ENCODE assay signal across 20 mouse cellular contexts in genomic region chr2:109955060-109955459, GRCm38 (mm10). TPM values are rescaled to one million over a fixed set of nuclear protein-coding genes. Genes with fewer than 3 reads are reported as not detected.
DNase-seq lines count a peak whose midpoint lies in the region; ATAC-seq and TF ChIP-seq lines count a peak whose summit lies in the region.
"Had no signal": no experiment of that assay in that cellular context is flagged by ENCODE, and none has a peak within 500 bp of the region (broad histone marks: within the 10 kb centered on the region; RNA-seq: fewer than 3 reads in every experiment).

No protein-coding gene starts in this region.

- intact Hi-C loops in gastrocnemius, adult 2 months (cut with DNase I) = loop anchor here (5.0 kb wide), 1 partner anchor 38 kb away; the partner anchor contains the start of gene Lgr4
- intact Hi-C loops in heart, postnatal 36 days (cut with DNase I) = no loop called here

- no peaks in the 10 kb centered on the region for H3K36me3 ChIP-seq in heart, embryonic 14.5 days (ENCODE audit: control insufficient read depth, insufficient read depth, low read length)
- no peaks in the 10 kb centered on the region for H3K36me3 ChIP-seq in testis, adult 2 months (ENCODE audit: control insufficient read depth, insufficient read depth, low read length)
- H3K36me3 ChIP-seq in stomach, embryonic 16.5 days (ENCODE audit: control insufficient read depth, insufficient read depth, low read length) = no peaks in the 10 kb centered on the region
- H3K36me3 ChIP-seq: embryonic facial prominence, embryonic 13.5 days; forebrain, embryonic 15.5 days; hindbrain, embryonic 15.5 days; limb, embryonic 12.5 days; liver, embryonic 12.5 days; neural tube, embryonic 13.5 days had no signal

- H3K4me3 ChIP-seq in gastrocnemius, adult 2 months = no peak overlapping the region
- no peak overlapping the region for H3K4me3 ChIP-seq in heart, embryonic 14.5 days (ENCODE audit: control insufficient read depth in 1 of 2, insufficient read depth in 1 of 2, low read depth in 1 of 2, low read length in 2 of 2)
- H3K4me3 ChIP-seq in testis, adult 2 months (ENCODE audit: control insufficient read depth, low read depth, low read length) = no peak overlapping the region
- H3K4me3 ChIP-seq in stomach, embryonic 16.5 days (replicated peaks; ENCODE audit: low read length) = no peak overlapping the region
- H3K4me3 ChIP-seq: embryonic facial prominence, embryonic 13.5 days; forebrain, embryonic 15.5 days; hindbrain, embryonic 15.5 days; limb, embryonic 12.5 days; liver, embryonic 12.5 days; megakaryocyte, embryonic 14.5 days; neural tube, embryonic 13.5 days had no signal

- TF ChIP-seq CTCF in gastrocnemius, adult 2 months (IDR thresholded peaks at IDR 0.05) = no peak
- no peak for TF ChIP-seq CTCF in testis, adult 2 months (IDR thresholded peaks at IDR 0.05; ENCODE audit: control insufficient read depth, insufficient read depth, insufficient replicate concordance, low read depth, low read length)

- DNase-seq in gastrocnemius, adult 2 months = no peak
- DNase-seq in gastrocnemius, adult 8-10 months (ENCODE audit: low spot score in 2 of 2) = no peak
- DNase-seq in heart, postnatal 36 days = no peak
- DNase-seq in testis, postnatal 10 days (ENCODE audit: low spot score) = no peak
- DNase-seq in kidney, postnatal 25 days = no peak
- DNase-seq: adrenal gland, adult 8-10 months; cerebellum, postnatal 10 days; lung, adult 2 months had no signal

- H3K4me1 ChIP-seq in heart, embryonic 14.5 days (ENCODE audit: control insufficient read depth in 2 of 2, insufficient read depth in 2 of 2, low read length in 2 of 2) = peaks cover 20 to 68% of the 10 kb centered on the region in 2 experiments
- no peaks in the 10 kb centered on the region for H3K4me1 ChIP-seq in testis, adult 2 months (ENCODE audit: control insufficient read depth, insufficient read depth, low read length)
- peaks cover 42% of the 10 kb centered on the region for H3K4me1 ChIP-seq in stomach, embryonic 16.5 days (ENCODE audit: control insufficient read depth, insufficient read depth, low read length)

- no peaks in the 10 kb centered on the region for H3K9me3 ChIP-seq in heart, embryonic 14.5 days (ENCODE audit: control insufficient read depth, low read length)
- no peaks in the 10 kb centered on the region for H3K9me3 ChIP-seq in stomach, embryonic 16.5 days (replicated peaks; ENCODE audit: control insufficient read depth, low read length)
- H3K9me3 ChIP-seq: embryonic facial prominence, embryonic 13.5 days; forebrain, embryonic 15.5 days; hindbrain, embryonic 15.5 days; limb, embryonic 12.5 days; liver, embryonic 12.5 days; neural tube, embryonic 13.5 days had no signal

- TF ChIP-seq POLR2A in testis, adult 2 months (IDR thresholded peaks at IDR 0.05; ENCODE audit: control insufficient read depth, low read depth, low read length) = no peak

- H3K27ac ChIP-seq in gastrocnemius, adult 2 months = peak overlapping the region; percentile 61
- peak overlapping the region; percentile 51 to 58; a peak in 3 of 4 replicates for H3K27ac ChIP-seq in heart, embryonic 14.5 days (replicated peaks in 1 of 2; ENCODE audit: control insufficient read depth in 1 of 2, insufficient read depth in 1 of 2, low read depth in 2 of 2, low read length in 2 of 2)
- peak overlapping the region; percentile 43; the same call in 1 of the 2 replicates for H3K27ac ChIP-seq in testis, adult 2 months (ENCODE audit: control insufficient read depth, insufficient read depth, low read depth, low read length)
- 0 out of 2 replicates have a peak overlapping the region, but pooled peaks have one; percentile 8 for H3K27ac ChIP-seq in stomach, embryonic 16.5 days (ENCODE audit: low read length)
- H3K27ac ChIP-seq: embryonic facial prominence, embryonic 13.5 days; forebrain, embryonic 15.5 days; hindbrain, embryonic 15.5 days; limb, embryonic 12.5 days; liver, embryonic 12.5 days; neural tube, embryonic 13.5 days had no signal

- H3K27me3 ChIP-seq in heart, embryonic 14.5 days (ENCODE audit: control insufficient read depth, insufficient read depth, low read length) = no peaks in the 10 kb centered on the region
- no peaks in the 10 kb centered on the region for H3K27me3 ChIP-seq in testis, adult 2 months (ENCODE audit: control insufficient read depth, insufficient read depth, low read length)
- H3K27me3 ChIP-seq in stomach, embryonic 16.5 days (ENCODE audit: control insufficient read depth, insufficient read depth, low read length) = no peaks in the 10 kb centered on the region
- H3K27me3 ChIP-seq: CH12.LX; embryonic facial prominence, embryonic 13.5 days; hindbrain, embryonic 15.5 days; limb, embryonic 12.5 days; liver, embryonic 12.5 days; neural tube, embryonic 13.5 days had no signal

- H3K4me2 ChIP-seq in heart, embryonic 14.5 days (ENCODE audit: low read length) = peak overlapping the region; percentile 35
- no peak overlapping the region for H3K4me2 ChIP-seq in stomach, embryonic 16.5 days (ENCODE audit: low read depth, low read length)
- H3K4me2 ChIP-seq: embryonic facial prominence, embryonic 13.5 days; forebrain, embryonic 15.5 days; hindbrain, embryonic 15.5 days; limb, embryonic 12.5 days; liver, embryonic 12.5 days; neural tube, embryonic 13.5 days had no signal

- 23% methylated on average over 5 of the region's 5 CpGs for WGBS in heart, embryonic 14.5 days
- WGBS in stomach, embryonic 16.5 days = 59% methylated on average over 5 of the region's 5 CpGs

- H3K9ac ChIP-seq in heart, embryonic 14.5 days (ENCODE audit: low read length) = no peak overlapping the region
- H3K9ac ChIP-seq in stomach, embryonic 16.5 days (ENCODE audit: low read length) = no peak overlapping the region
- H3K9ac ChIP-seq: embryonic facial prominence, embryonic 13.5 days; forebrain, embryonic 15.5 days; hindbrain, embryonic 15.5 days; limb, embryonic 12.5 days; liver, embryonic 12.5 days; neural tube, embryonic 13.5 days had no signal

- 0 out of 2 replicates have a peak, but pooled peaks have one; percentile 27 for ATAC-seq in heart, embryonic 14.5 days (ENCODE audit: insufficient number of reproducible peaks, insufficient read depth, low FRiP score, low read depth)
- ATAC-seq in stomach, embryonic 16.5 days (ENCODE audit: insufficient read depth, low FRiP score) = no peak
- ATAC-seq: forebrain, embryonic 15.5 days; intestine, embryonic 16.5 days; liver, embryonic 12.5 days had no signal

RNA-seq across cellular contexts. Expression of gene Lgr4, which starts 37.6 kb away (rescaled TPM):
- total RNA-seq in gastrocnemius, adult 2 months (2021) = 10 to 100 TPM; 28.9 to 30.4 TPM
- 10 to 100 TPM; 28.4 to 33.1 (median 32.1) TPM for total RNA-seq in gastrocnemius, adult 8-10 months (2022)
- 19.3 and 20.8 TPM in 2 replicates for polyA plus RNA-seq in heart, embryonic 14.5 days (2014; fragmentation: Nextera tagmentation; extraction: Ambion mirVana)
- 10 to 100 TPM; 26.3 TPM for total RNA-seq in heart, postnatal 36 days (2021)
- polyA plus RNA-seq in testis, adult 2 months (2012; rRNA removed) = 3.6 and 4.3 TPM in 2 replicates
- 17.6 and 18.2 TPM in 2 replicates for polyA plus RNA-seq in stomach, embryonic 16.5 days (2015; fragmentation: Nextera tagmentation; extraction: Ambion mirVana)

Comparison
In these comparisons a context has a peak if more than half of its experiments do, and no peak if none do; other contexts are left out.
1. H3K27ac ChIP-seq: peak in every context shown above with its lines; median percentile 61 in gastrocnemius, adult 2 months; 54 in heart, embryonic 14.5 days; 43 in testis, adult 2 months; 8 in stomach, embryonic 16.5 days.